Mouse (Mus musculus): ENCODE data around the gene Camkmt.

Camkmt gene

DNA sequence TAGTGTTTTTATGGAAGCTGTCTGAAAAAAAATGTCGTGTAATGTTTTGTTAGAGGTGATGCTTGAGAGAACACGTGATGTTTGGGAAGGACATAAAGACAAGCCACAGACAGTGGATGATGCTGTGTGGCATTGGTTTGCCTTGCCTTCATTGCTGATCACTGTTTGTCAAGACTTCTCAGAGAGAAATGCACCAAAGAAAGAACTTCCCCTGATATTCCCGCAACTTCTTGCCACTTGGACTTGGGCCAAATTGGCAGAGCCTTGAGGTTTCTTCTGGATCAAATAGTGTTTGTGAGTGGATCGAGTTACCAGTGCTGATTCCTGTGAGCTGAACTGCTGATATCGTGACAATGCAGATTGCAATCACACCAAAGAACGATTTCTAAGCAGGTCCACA is 405.5 kb downstream of the Camkmt start:
- no peaks in the 10 kb centered on the region for H3K36me3 ChIP-seq (ENCODE audit: control insufficient read depth, insufficient read depth, low read length, poor library complexity, severe bottlenecking)
- no peaks in the 10 kb centered on the region for H3K27me3 ChIP-seq (ENCODE audit: control insufficient read depth, insufficient read depth, low read length, poor library complexity, severe bottlenecking)
- no peak for DNase-seq (ENCODE audit: low read depth, low spot score)

DNA sequence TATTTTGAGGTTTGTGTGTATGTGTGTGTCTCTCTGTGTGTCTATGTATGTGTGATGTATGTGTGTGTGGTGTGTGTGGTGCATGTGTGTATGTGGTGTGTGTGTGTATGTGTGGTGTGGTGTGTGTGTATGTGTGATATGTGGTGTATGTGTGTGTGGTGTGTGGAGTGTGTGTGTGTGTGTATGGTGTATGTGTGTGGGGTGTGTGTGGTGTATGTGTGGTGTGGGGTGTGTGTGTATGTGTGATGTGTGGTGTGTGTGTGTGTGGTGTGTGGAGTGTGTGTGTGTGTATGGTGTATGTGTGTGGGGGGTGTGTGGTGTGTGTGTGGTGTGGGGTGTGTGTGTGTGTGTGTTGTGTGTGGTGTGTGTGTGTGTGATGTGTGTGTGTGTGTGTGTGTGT is 414.5 kb downstream of the Camkmt start:
- no peak for DNase-seq (ENCODE audit: low read depth, low spot score)
- Histone ChIP-seq H3K27me3 (ENCODE audit: control insufficient read depth, insufficient read depth, low read length, poor library complexity, severe bottlenecking) (no peaks in the 10 kb centered on the region), H3K36me3 (ENCODE audit: control insufficient read depth, insufficient read depth, low read length, poor library complexity, severe bottlenecking) (no peaks in the 10 kb centered on the region)

DNA sequence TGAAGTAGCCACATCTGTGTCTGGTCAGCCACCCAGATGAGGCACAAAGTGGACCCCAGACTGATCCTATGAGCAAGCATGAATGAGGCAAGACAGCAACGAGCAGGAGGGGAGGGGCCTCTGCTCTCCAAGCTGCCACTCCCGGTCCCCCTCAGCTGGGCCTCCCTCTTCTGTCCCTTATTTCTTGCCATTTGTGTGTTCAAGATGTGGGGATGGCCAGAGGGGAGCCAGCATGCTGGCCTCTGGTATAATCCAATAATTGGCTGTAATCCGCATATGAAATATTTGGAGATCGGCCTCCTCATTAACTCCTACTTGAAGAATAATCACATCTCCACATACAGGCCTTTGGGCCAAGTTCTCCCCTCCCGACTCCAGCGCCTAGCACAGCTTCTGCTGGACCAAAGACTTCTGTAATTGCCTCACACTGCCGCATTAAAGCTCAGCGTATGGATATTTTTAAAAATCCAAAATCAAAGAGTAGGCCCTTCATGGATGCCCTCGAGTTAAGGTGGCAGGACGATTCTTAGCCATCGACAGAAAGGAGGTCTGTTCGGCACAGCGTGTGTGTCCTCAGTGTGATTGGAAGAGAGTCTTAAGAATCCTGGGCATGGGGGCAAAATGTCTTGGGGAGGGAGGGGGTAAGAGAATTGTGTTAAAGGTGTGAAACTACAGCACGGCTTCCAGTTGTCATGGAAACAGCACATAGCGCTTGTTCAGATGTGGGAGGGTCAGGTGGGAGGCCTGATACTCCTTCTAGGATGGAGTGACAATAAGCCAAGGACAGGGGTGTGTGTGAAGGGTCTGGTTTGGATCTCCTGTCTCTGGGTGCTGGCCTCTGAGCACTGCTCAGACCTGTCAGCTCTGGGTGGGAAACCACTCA is 416.1 kb downstream of the Camkmt start:
- H3K36me3 ChIP-seq (ENCODE audit: control insufficient read depth, insufficient read depth, low read length, poor library complexity, severe bottlenecking) = no peaks in the 10 kb centered on the region
- no peak for DNase-seq (ENCODE audit: low read depth, low spot score)
- H3K27me3 ChIP-seq (ENCODE audit: control insufficient read depth, insufficient read depth, low read length, poor library complexity, severe bottlenecking) = no peaks in the 10 kb centered on the region

DNA sequence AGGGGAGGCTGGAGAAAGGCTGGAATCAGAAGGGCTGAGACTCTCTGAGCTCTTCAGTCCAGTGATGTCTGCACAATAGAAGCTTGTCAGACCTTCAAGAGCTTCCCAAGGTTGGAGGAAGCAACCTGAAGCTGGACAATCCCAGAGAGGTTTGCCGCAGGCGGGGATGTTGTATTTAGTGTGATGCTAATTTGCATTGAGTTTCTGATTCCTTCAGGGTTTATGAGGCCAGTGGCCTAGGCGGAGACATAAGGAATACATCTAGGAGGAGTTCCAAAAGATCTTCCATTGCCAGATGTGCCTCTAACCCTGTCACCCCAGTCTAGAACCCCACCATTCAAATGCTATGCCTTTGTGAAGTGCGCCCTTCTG is 416.7 kb downstream of the Camkmt start:
- Histone ChIP-seq H3K27me3 (ENCODE audit: control insufficient read depth, insufficient read depth, low read length, poor library complexity, severe bottlenecking) (no peaks in the 10 kb centered on the region), H3K36me3 (ENCODE audit: control insufficient read depth, insufficient read depth, low read length, poor library complexity, severe bottlenecking) (no peaks in the 10 kb centered on the region)
- DNase-seq (ENCODE audit: low read depth, low spot score) = no peak

All from splenic B cell, adult 2 months (primary cell).